8 mouse cellular contexts compared by ENCODE assay signal in genomic region chr2:20276124-20276523, GRCm38 (mm10).
A peak's percentile ranks its signal among the peaks of the same experiment; 100 is the strongest.
DNase-seq lines count a peak whose midpoint lies in the region; ATAC-seq and TF ChIP-seq lines count a peak whose summit lies in the region.

No protein-coding gene starts in this region.

- no peak overlapping the region for H3K9ac ChIP-seq in forebrain, embryonic 14.5 days (ENCODE audit: low read length)
- H3K9ac ChIP-seq in lung, embryonic 14.5 days: no peak overlapping the region

- no peak for DNase-seq in frontal cortex, postnatal 10 days (ENCODE audit: low spot score in 2 of 2)
- peak; percentile 27 for DNase-seq in 416B (ENCODE audit: low read depth)
- DNase-seq in c-Kit-positive CD71-negative TER-119-negative erythroid progenitor cells, embryonic 14.5 days (ENCODE audit: low read depth): peak; percentile 20
- peak; percentile 79 for DNase-seq in forebrain, embryonic 14.5 days (ENCODE audit: low spot score)
- peak; percentile 58 to 87 for DNase-seq in kidney, postnatal 25 days
- DNase-seq in lung, embryonic 14.5 days: peak; percentile 88
- DNase-seq in T-cell, adult 2 months (ENCODE audit: low spot score): no peak

- H3K27ac ChIP-seq in forebrain, embryonic 14.5 days (ENCODE audit: low read depth, low read length): no peak overlapping the region
- no peak overlapping the region for H3K27ac ChIP-seq in lung, embryonic 14.5 days (ENCODE audit: low read depth)

- no peaks in the 10 kb centered on the region for H3K9me3 ChIP-seq in forebrain, embryonic 14.5 days (replicated peaks; ENCODE audit: control insufficient read depth, low read length)
- H3K9me3 ChIP-seq in lung, embryonic 14.5 days (ENCODE audit: low read depth, low read length): no peaks in the 10 kb centered on the region

- no peak overlapping the region for H3K4me2 ChIP-seq in forebrain, embryonic 14.5 days (ENCODE audit: low read length)
- no peak overlapping the region for H3K4me2 ChIP-seq in lung, embryonic 14.5 days

- 0 out of 2 replicates have a peak, but pooled peaks have one; percentile 55 for ATAC-seq in frontal cortex, adult (ENCODE audit: low TSS enrichment)
- ATAC-seq in forebrain, embryonic 14.5 days: peak; percentile 37; the same call in 1 of the 2 replicates
- ATAC-seq in lung, embryonic 14.5 days (ENCODE audit: insufficient read depth): no peak

- TF ChIP-seq CTCF in lung, embryonic 14.5 days (IDR thresholded peaks at IDR 0.05; ENCODE audit: low read depth): peak; percentile 78

- no peak overlapping the region for H3K4me3 ChIP-seq in forebrain, embryonic 14.5 days (ENCODE audit: low read depth, low read length)
- H3K4me3 ChIP-seq in lung, embryonic 14.5 days (ENCODE audit: low read depth, low read length): no peak overlapping the region

- H3K36me3 ChIP-seq in forebrain, embryonic 14.5 days (ENCODE audit: control insufficient read depth, insufficient read depth, low read length): no peaks in the 10 kb centered on the region
- H3K36me3 ChIP-seq in lung, embryonic 14.5 days (ENCODE audit: insufficient read depth): no peaks in the 10 kb centered on the region

- H3K4me1 ChIP-seq in forebrain, embryonic 14.5 days (ENCODE audit: control insufficient read depth, insufficient read depth, low read length): no peaks in the 10 kb centered on the region
- H3K4me1 ChIP-seq in lung, embryonic 14.5 days (ENCODE audit: insufficient read depth): no peaks in the 10 kb centered on the region

- WGBS in forebrain, embryonic 14.5 days: 25% methylated on average over 2 of the region's 2 CpGs
- WGBS in lung, embryonic 14.5 days: 45% methylated on average over 2 of the region's 2 CpGs

- H3K27me3 ChIP-seq in forebrain, embryonic 14.5 days (replicated peaks; ENCODE audit: control insufficient read depth, insufficient read depth, low read length): no peaks in the 10 kb centered on the region
- no peaks in the 10 kb centered on the region for H3K27me3 ChIP-seq in lung, embryonic 14.5 days (ENCODE audit: insufficient read depth, low read length)

Comparison
In these comparisons a context has a peak if more than half of its experiments do, and no peak if none do; other contexts are left out.
1. DNase-seq: peak in 416B (single experiment), c-Kit-positive CD71-negative TER-119-negative erythroid progenitor cells, embryonic 14.5 days (single experiment), forebrain, embryonic 14.5 days (single experiment), kidney, postnatal 25 days (2 of 2) and lung, embryonic 14.5 days (single experiment); none in frontal cortex, postnatal 10 days (0 of 2) and T-cell, adult 2 months (single experiment).